Mouse (Mus musculus) liver, adult 2 months (tissue): ENCODE measurements around the gene Ttc12. TPM values are rescaled to one million over a fixed set of nuclear protein-coding genes. Genes with fewer than 3 reads are reported as not detected.

ENCODE experiments used
- DNase-seq: peaks from one replicate; pipeline ENCODE4 v3.0.0-alpha.2; 2011; ENCODE audit warnings: low read depth, low spot score; ENCODE audit errors: extremely low read depth
- H3K27ac ChIP-seq: fragments of 200-500 bp; replicated peaks from 2 replicates; pipeline ENCODE4 v1.5.1; 2012; ENCODE audit warnings: low read depth, mild to moderate bottlenecking, control low read depth, inconsistent platforms, low read length; ENCODE audit not compliant: insufficient read depth
- H3K27me3 ChIP-seq: fragments of 200-500 bp; 2 replicates; pipeline ENCODE4 v1.6.1; 2012; ENCODE audit warnings: mild to moderate bottlenecking, moderate library complexity, low read length, inconsistent platforms; ENCODE audit not compliant: control insufficient read depth, insufficient read depth
- H3K36me3 ChIP-seq: fragments of 200-500 bp; 2 replicates; pipeline ENCODE4 v1.6.1; 2012; ENCODE audit warnings: low read length, inconsistent platforms; ENCODE audit not compliant: control insufficient read depth, insufficient read depth
- H3K4me1 ChIP-seq: fragments of 200-500 bp; 2 replicates; pipeline ENCODE4 v1.6.1; 2011; ENCODE audit warnings: low read length; ENCODE audit not compliant: control insufficient read depth, insufficient read depth
- H3K4me3 ChIP-seq: fragments of 200-500 bp; 2 replicates; pipeline ENCODE4 v1.5.1; 2011; ENCODE audit warnings: low read depth, mild to moderate bottlenecking, control low read depth, low read length, moderate library complexity; ENCODE audit not compliant: insufficient read depth
- H3K79me2 ChIP-seq: fragments of 200-500 bp; 2 replicates; pipeline ENCODE4 v1.6.1; 2012; ENCODE audit warnings: inconsistent platforms, mild to moderate bottlenecking, low read length, moderate library complexity; ENCODE audit not compliant: control insufficient read depth, insufficient read depth
- H3K9ac ChIP-seq: fragments of 200-500 bp; 2 replicates; pipeline ENCODE4 v1.6.1; 2012; ENCODE audit warnings: low read depth, mild to moderate bottlenecking, control low read depth, inconsistent platforms, low read length
- CTCF ChIP-seq: fragments of 200-500 bp; IDR thresholded peaks from 2 replicates; pipeline ENCODE4 v1.5.1; 2011; ENCODE audit warnings: low read depth, low read length, control low read depth
- POLR2A ChIP-seq: fragments of 200-500 bp; IDR thresholded peaks from 2 replicates; pipeline ENCODE4 v1.6.1; 2011; ENCODE audit warnings: low read length, control low read depth; ENCODE audit not compliant: insufficient read depth; ENCODE audit errors: extremely low read depth
- WGBS: fragments of 180-500 bp; shearing (Covaris S2); methylation state at CpG from one replicate; pipeline ENCODE4 v1.1.7; 2018; 5-methylcytosine and 5-hydroxymethylcytosine counted together
- polyA plus RNA-seq: library from polyadenylated mRNA; depleted of rRNA; stranded (reverse); fragments of >200 nt; gene quantifications from 2 replicates; pipeline ENCODE4 v1.2.3, GENCODE M21; 2012; rRNA removed
- total RNA-seq: library from RNA; depleted of rRNA; stranded (reverse); fragments of >200 nt; gene quantifications from 2 replicates; pipeline ENCODE4 v1.2.3, GENCODE M21; 2014; rRNA removed

Ttc12 gene
- total and polyA plus RNA-seq, 2 experiments, result 0.17 to 0.28 TPM

DNA sequence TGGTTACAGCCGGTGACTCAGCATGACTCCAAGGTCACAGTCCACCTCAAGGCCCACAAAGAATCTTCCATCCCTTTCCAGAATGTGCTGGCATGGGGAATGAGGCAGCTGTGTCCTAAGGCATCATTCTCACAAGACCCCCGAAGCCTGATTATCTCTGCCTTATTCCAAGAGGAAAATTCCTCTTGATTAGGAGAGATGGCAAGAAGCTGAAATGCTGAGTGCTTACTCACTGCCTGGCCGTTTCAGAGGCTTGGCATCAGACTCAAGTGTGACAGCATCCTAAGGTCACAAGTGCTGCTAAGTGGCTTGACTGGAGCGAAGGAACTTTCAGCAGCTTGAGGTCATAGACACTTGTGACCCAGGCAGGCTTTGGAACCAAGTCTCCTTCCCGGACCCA is 75.4 kb downstream of the Ttc12 start:
- WGBS, result 68% methylated on average over 5 of the region's 5 CpGs
- H3K27ac ChIP-seq, result no peak overlapping the region
- DNase-seq, result no peak
- no peak for TF ChIP-seq CTCF
- TF ChIP-seq POLR2A, result no peak
- H3K27me3 ChIP-seq, result no peaks in the 10 kb centered on the region
- no peak overlapping the region for H3K9ac ChIP-seq
- H3K36me3 ChIP-seq, result no peaks in the 10 kb centered on the region
- H3K79me2 ChIP-seq, result no peaks in the 10 kb centered on the region
- no peaks in the 10 kb centered on the region for H3K4me1 ChIP-seq
- H3K4me3 ChIP-seq, result no peak overlapping the region

GRCm38 (mm10) chr9:49407028-49407427 is 79.0 kb downstream of the Ttc12 start:
- DNase-seq, result no peak

GRCm38 (mm10) chr9:49403711-49404110 is 82.3 kb downstream of the Ttc12 start:
- Histone ChIP-seq H3K79me2 (no peaks in the 10 kb centered on the region), H3K27me3 (no peaks in the 10 kb centered on the region), H3K9ac (no peak overlapping the region), H3K27ac (no peak overlapping the region), H3K36me3 (no peaks in the 10 kb centered on the region), H3K4me3 (no peak overlapping the region), H3K4me1 (no peaks in the 10 kb centered on the region)
- no peak for DNase-seq
- WGBS, result 63% methylated on average over 2 of the region's 2 CpGs
- no peak for TF ChIP-seq POLR2A

More at GRCm38 (mm10) chr9:49407028-49407427, 79.0 kb downstream of the Ttc12 start:
- Histone ChIP-seq H3K27me3 (no peaks in the 10 kb centered on the region), H3K4me3 (no peak overlapping the region), H3K4me1 (no peaks in the 10 kb centered on the region), H3K79me2 (no peaks in the 10 kb centered on the region), H3K27ac (no peak overlapping the region), H3K36me3 (no peaks in the 10 kb centered on the region), H3K9ac (no peak overlapping the region)
- no peak for TF ChIP-seq POLR2A
- TF ChIP-seq CTCF, result no peak
- WGBS, result 84% methylated on average over 5 of the region's 5 CpGs

DNA sequence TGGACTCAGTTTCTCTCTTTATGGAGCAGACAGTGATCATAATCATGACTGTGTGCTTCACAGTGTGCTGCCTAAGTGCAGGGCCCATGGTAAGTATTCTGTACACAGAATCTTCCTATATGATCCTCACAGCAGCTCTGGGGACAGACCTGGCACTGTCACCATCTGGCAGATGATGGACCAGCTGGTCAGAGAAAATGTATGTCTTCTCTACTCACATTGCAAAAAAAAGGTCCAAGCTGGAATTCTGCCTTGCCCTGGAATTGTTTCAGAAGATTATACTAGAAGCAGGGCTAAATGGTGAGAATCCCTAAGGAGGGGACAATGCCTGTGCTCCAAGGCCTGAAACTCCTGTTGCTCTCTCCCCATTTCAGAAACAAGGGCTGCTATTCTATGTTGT is 90.0 kb downstream of the Ttc12 start:
- Histone ChIP-seq H3K36me3 (no peaks in the 10 kb centered on the region), H3K9ac (no peak overlapping the region), H3K27me3 (no peaks in the 10 kb centered on the region), H3K27ac (no peak overlapping the region), H3K4me3 (no peak overlapping the region), H3K4me1 (no peaks in the 10 kb centered on the region), H3K79me2 (no peaks in the 10 kb centered on the region)
- no peak for DNase-seq
- no peak for TF ChIP-seq POLR2A
- TF ChIP-seq CTCF, result no peak

- Histone ChIP-seq H3K27ac (no peak overlapping the region), H3K4me1 (no peaks in the 10 kb centered on the region), H3K27me3 (no peaks in the 10 kb centered on the region), H3K36me3 (no peaks in the 10 kb centered on the region), H3K79me2 (no peaks in the 10 kb centered on the region), H3K4me3 (no peak overlapping the region), H3K9ac (no peak overlapping the region)
- TF ChIP-seq POLR2A (no peak), CTCF (no peak)
- DNase-seq, result no peak
- WGBS, result 65% methylated on average over 2 of the region's 2 CpGs
Observed at GRCm38 (mm10) chr9:49392242-49392641, 93.8 kb downstream of the Ttc12 start.

Other genes with a start within 250 kb of the Ttc12 start
- gene Gm4894, start 235.7 kb downstream of the Ttc12 start, total RNA-seq, result not detected in 2 replicates
- gene Gm4894, start 235.7 kb downstream of the Ttc12 start, polyA plus RNA-seq, result not detected in 2 replicates
- gene Drd2, start 145.6 kb downstream of the Ttc12 start, total RNA-seq, result not detected in 2 replicates
- not detected in 2 replicates for gene Drd2, start 145.6 kb downstream of the Ttc12 start, polyA plus RNA-seq
- gene Ankk1, start 59.2 kb downstream of the Ttc12 start, total RNA-seq, result not detected in 2 replicates
- gene Ankk1, start 59.2 kb downstream of the Ttc12 start, polyA plus RNA-seq, result not detected in 2 replicates